16 mouse cellular contexts compared by ENCODE assay signal in genomic region chr7:68266691-68267090, GRCm38 (mm10). TPM values are rescaled to one million over a fixed set of nuclear protein-coding genes. Genes with fewer than 3 reads are reported as not detected.
DNase-seq lines count a peak whose midpoint lies in the region; ATAC-seq lines count a peak whose summit lies in the region.
"Had no signal": no experiment of that assay in that cellular context is flagged by ENCODE, and none has a peak within 500 bp of the region (broad histone marks: within the 10 kb centered on the region; RNA-seq: fewer than 3 reads in every experiment).

No protein-coding gene starts in this region.

- H3K9me3 ChIP-seq in kidney, embryonic 14.5 days (ENCODE audit: control insufficient read depth, low read length) = no peaks in the 10 kb centered on the region
- H3K9me3 ChIP-seq in embryonic facial prominence, embryonic 10.5 days = no peaks in the 10 kb centered on the region
- no peaks in the 10 kb centered on the region for H3K9me3 ChIP-seq in limb, embryonic 11.5 days (ENCODE audit: control insufficient read depth, low read length)

- 10% methylated on average over 6 of the region's 6 CpGs for WGBS in kidney, embryonic 14.5 days
- 27% methylated on average over 6 of the region's 6 CpGs for WGBS in embryonic facial prominence, embryonic 10.5 days
- 7% methylated on average over 6 of the region's 6 CpGs for WGBS in limb, embryonic 11.5 days

- H3K4me3 ChIP-seq in kidney, embryonic 14.5 days (ENCODE audit: low read length) = no peak overlapping the region
- H3K4me3 ChIP-seq in embryonic facial prominence, embryonic 10.5 days = no peak overlapping the region
- no peak overlapping the region for H3K4me3 ChIP-seq in limb, embryonic 11.5 days (ENCODE audit: low read depth, low read length)

- no peaks in the 10 kb centered on the region for H3K27me3 ChIP-seq in kidney, embryonic 14.5 days (ENCODE audit: control insufficient read depth, insufficient read depth, low read length)
- H3K27me3 ChIP-seq in embryonic facial prominence, embryonic 10.5 days (replicated peaks; ENCODE audit: low read depth, poor library complexity, severe bottlenecking) = peaks cover 26% of the 10 kb centered on the region
- H3K27me3 ChIP-seq in limb, embryonic 11.5 days (ENCODE audit: control insufficient read depth, insufficient read depth, low read length) = no peaks in the 10 kb centered on the region

- peak; percentile 45 for DNase-seq in embryo, embryonic 10 days (ENCODE audit: low spot score)
- DNase-seq in embryo, embryonic 9.5 days (ENCODE audit: extremely low spot score) = no peak
- no peak for DNase-seq in kidney, adult 11 months
- DNase-seq in embryonic facial prominence, embryonic 10.5 days (ENCODE audit: low spot score) = no peak
- no peak for DNase-seq in limb, embryonic 11.5 days (ENCODE audit: low spot score)
- DNase-seq in left cerebral cortex, adult 8-10 months (ENCODE audit: low spot score in 2 of 2) = no peak
- no peak for DNase-seq in ovary, postnatal 10 days (ENCODE audit: low spot score)
- DNase-seq: adrenal gland, postnatal 10 days; cerebellum, adult 11-12 months; gastrocnemius, postnatal 10 days; lung, adult 18-20 months; thymus, postnatal 36 days had no signal

- H3K36me3 ChIP-seq in kidney, embryonic 14.5 days (ENCODE audit: control insufficient read depth, insufficient read depth, low read length) = no peaks in the 10 kb centered on the region
- no peaks in the 10 kb centered on the region for H3K36me3 ChIP-seq in embryonic facial prominence, embryonic 10.5 days (replicated peaks)
- H3K36me3 ChIP-seq in limb, embryonic 11.5 days (ENCODE audit: control insufficient read depth, insufficient read depth, low read length) = no peaks in the 10 kb centered on the region

- 0 out of 2 replicates have a peak overlapping the region, but pooled peaks have one; percentile 17 for H3K27ac ChIP-seq in kidney, embryonic 14.5 days (ENCODE audit: low read depth, low read length)
- peak overlapping the region; percentile 24; the same call in 1 of the 2 replicates for H3K27ac ChIP-seq in embryonic facial prominence, embryonic 10.5 days (replicated peaks)
- H3K27ac ChIP-seq in limb, embryonic 11.5 days (replicated peaks; ENCODE audit: low read depth, low read length) = 0 out of 2 replicates have a peak overlapping the region, but pooled peaks have one; percentile 37

- H3K9ac ChIP-seq in kidney, embryonic 14.5 days (ENCODE audit: low read depth, low read length) = no peak overlapping the region
- H3K9ac ChIP-seq in limb, embryonic 11.5 days (ENCODE audit: low read length) = no peak overlapping the region

- ATAC-seq in kidney, embryonic 14.5 days (ENCODE audit: low FRiP score, low TSS enrichment) = no peak
- ATAC-seq in limb, embryonic 11.5 days (ENCODE audit: insufficient number of reproducible peaks, low FRiP score, low TSS enrichment, low read depth) = no peak

- H3K4me1 ChIP-seq in kidney, embryonic 14.5 days (ENCODE audit: control insufficient read depth, insufficient read depth, low read length) = peaks cover 26% of the 10 kb centered on the region
- H3K4me1 ChIP-seq in embryonic facial prominence, embryonic 10.5 days = peaks cover 39% of the 10 kb centered on the region
- H3K4me1 ChIP-seq in limb, embryonic 11.5 days (ENCODE audit: control insufficient read depth, insufficient read depth, low read length) = peaks cover 29% of the 10 kb centered on the region

- H3K4me2 ChIP-seq in kidney, embryonic 14.5 days (replicated peaks; ENCODE audit: low read depth, low read length) = no peak overlapping the region
- H3K4me2 ChIP-seq in limb, embryonic 11.5 days (ENCODE audit: low read depth, severe bottlenecking) = no peak overlapping the region

RNA-seq across cellular contexts. Expression of gene Pgpep1l, which starts 2.7 kb away (rescaled TPM):
- polyA plus RNA-seq in kidney, embryonic 14.5 days (2014; fragmentation: Nextera tagmentation; extraction: Ambion mirVana) = not detected in 2 replicates
- polyA plus RNA-seq in embryonic facial prominence, embryonic 10.5 days (2016; fragmentation: Nextera tagmentation; extraction: Ambion mirVana) = not detected in 2 replicates
- polyA plus RNA-seq in limb, embryonic 11.5 days (2014; fragmentation: Nextera tagmentation; extraction: Ambion mirVana) = not detected in 2 replicates
- total RNA-seq in left cerebral cortex, adult 8-10 months (2022) = 1 to 10 TPM; 1.4 to 2.7 (median 2.1) TPM
- total RNA-seq: MEL had no signal
- polyA plus RNA-seq: intestine, embryonic 14.5 days; stomach, embryonic 14.5 days had no signal

RNA-seq across cellular contexts. Expression of gene Fam169b, which starts 6.9 kb away (rescaled TPM):
- 1.0 and 1.2 TPM in 2 replicates for polyA plus RNA-seq in kidney, embryonic 14.5 days (2014; fragmentation: Nextera tagmentation; extraction: Ambion mirVana)
- polyA plus RNA-seq in embryonic facial prominence, embryonic 10.5 days (2016; fragmentation: Nextera tagmentation; extraction: Ambion mirVana) = 1.1 and 1.4 TPM in 2 replicates
- polyA plus RNA-seq in limb, embryonic 11.5 days (2014; fragmentation: Nextera tagmentation; extraction: Ambion mirVana) = 1.5 and 2.0 TPM in 2 replicates
- under 1 TPM; 0.39 to 0.76 (median 0.67) TPM for total RNA-seq in left cerebral cortex, adult 8-10 months (2022)
- total RNA-seq: MEL had no signal
